Mouse (Mus musculus): Measurements from ENCODE around the gene Dclre1b. TPM values are rescaled to one million over a fixed set of nuclear protein-coding genes. Genes with fewer than 3 reads are reported as not detected.
"Not testable (repeated sequence)": the region's sequence is repeated elsewhere in the genome, so short reads cannot be mapped to it uniquely, and the experiment has no call there.

Dclre1b gene
- total RNA-seq, 1 experiment from 2014 or later: 17.2 TPM

DNA sequence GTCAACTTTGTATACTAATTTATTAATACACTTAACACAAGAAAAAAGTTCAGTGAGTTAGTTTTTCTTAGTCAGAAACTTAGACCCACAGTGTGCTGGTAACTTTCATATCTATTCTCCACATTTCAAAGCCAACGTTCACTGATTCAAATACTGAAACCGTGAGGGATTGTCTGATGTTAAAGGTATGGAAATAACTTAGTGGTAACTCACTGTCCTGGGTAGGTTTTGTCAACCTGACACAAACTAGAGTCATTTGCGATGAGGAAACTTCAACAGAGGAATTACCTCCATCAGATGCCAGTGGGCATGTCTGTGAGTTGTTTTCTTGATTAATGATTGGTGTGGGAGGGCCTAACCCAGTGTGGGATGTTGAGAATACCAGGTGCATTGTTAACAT, 19.8 kb upstream of the Dclre1b start:
- no peak for ATAC-seq (replicated peaks; ENCODE audit: low read depth, poor library complexity, severe bottlenecking)

DNA sequence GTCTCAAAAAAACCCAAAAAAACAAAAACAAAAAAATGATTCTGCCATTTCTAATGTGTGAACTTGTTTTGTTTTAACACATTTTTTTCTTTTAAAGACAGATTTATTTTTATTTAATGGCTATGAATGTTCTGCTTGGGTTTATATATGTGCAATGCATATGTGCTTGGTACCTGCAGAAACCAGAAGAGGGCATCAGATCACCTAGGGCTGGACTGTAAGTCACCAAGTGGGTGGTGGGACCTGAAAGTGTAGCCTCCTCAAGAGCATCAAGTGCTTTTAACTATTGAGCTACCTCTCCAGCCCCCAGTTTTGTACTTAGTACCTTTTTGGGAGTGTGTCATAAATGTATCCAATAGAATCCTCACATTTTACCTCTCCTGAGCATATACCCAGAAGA, 18.3 kb upstream of the Dclre1b start:
- no peak for ATAC-seq (replicated peaks; ENCODE audit: low read depth, poor library complexity, severe bottlenecking)

- ATAC-seq (replicated peaks; ENCODE audit: low read depth, poor library complexity, severe bottlenecking): no peak
Observed at GRCm38 (mm10) chr3:103810967-103811366, 1.7 kb upstream of the Dclre1b start.

- ATAC-seq (replicated peaks; ENCODE audit: low read depth, poor library complexity, severe bottlenecking): peak; percentile 42
Observed at GRCm38 (mm10) chr3:103809799-103810150, 531 bp upstream of the Dclre1b start.

DNA sequence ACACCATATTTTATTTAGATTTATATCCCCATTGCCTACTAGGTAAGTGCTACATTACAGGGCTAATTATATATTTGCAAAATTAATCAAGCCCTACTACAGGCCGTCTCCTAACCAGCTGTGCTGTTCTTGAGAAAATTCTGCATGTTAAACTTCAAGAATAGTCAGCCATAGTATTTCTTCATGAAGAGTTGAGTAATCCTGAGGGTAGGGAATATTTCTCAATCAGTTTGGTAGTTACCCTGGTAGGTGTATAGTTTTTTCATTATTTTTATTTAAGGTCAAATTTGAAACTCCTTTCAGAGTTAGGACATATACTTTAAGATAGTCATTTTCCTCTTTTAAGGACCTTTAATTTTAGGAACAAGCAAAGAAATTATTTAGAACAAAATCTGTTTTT, 3.6 kb downstream of the Dclre1b start:
- ATAC-seq (replicated peaks; ENCODE audit: low read depth, poor library complexity, severe bottlenecking): no peak

GRCm38 (mm10) chr3:103802861-103803260, 6.4 kb downstream of the Dclre1b start:
- no peak for ATAC-seq (replicated peaks; ENCODE audit: low read depth, poor library complexity, severe bottlenecking)

GRCm38 (mm10) chr3:103801631-103802531, 7.4 kb downstream of the Dclre1b start:
- ATAC-seq (replicated peaks; ENCODE audit: low read depth, poor library complexity, severe bottlenecking): peak; percentile 67

DNA sequence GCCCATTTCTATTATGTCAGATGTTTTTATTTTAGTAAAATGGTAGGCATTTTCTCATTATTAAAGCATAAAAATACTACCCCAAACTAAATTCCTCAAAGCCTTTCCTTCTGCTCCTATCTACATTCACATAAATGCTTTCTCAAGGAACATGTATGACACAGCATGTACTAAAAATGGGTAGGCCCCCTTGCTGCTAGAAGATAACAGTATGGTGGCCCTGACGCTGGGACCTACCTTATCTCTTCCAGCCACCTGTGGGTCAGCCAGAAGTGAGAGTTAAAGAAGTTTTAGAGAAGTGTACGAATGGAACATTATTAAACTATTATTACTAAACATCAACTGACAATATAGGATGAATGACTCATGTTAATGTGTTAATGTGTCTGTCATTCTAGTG, 9.7 kb downstream of the Dclre1b start:
- peak; percentile 70 for ATAC-seq (replicated peaks; ENCODE audit: low read depth, poor library complexity, severe bottlenecking)

DNA sequence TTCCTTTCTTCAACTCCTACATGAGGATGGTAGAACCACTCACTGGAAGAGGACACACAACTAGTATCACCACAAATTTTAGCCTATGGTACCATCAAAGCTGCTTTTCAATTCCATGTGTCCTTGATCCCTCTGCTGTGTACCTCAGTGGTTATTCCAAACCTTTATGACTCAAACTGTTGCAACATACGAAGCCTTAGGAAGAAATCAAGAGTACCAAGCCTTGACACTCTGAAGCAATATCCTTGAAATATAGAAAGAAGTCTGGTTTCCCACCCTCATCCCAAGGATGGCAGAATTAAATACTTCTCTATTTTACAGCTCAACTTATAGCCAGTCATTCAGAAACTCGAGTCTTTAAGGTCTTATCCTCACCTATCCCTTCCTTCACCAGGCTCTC, 12.9 kb downstream of the Dclre1b start:
- ATAC-seq (replicated peaks; ENCODE audit: low read depth, poor library complexity, severe bottlenecking): no peak

DNA sequence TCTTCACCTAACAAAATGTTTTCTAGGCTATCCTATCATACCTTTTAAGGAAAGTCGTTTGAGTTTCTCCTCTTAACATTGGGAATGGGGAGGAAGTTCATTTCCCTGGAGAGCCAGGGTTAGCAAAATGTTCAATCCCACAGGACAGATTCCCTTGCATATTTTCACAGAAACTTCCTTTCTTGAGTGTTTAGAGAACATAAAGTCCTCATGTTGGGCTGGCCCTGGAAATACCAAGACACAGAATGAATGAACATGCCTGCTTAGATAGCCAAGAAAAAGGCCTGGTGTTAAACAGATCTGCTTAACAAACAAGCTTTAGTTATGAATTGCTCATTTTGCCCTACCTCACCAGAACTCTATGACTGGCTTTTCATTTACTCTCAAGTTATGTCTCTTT, 16.7 kb downstream of the Dclre1b start:
- ATAC-seq (replicated peaks; ENCODE audit: low read depth, poor library complexity, severe bottlenecking): no peak

GRCm38 (mm10) chr3:103792111-103792406, 17.2 kb downstream of the Dclre1b start:
- ATAC-seq (replicated peaks; ENCODE audit: low read depth, poor library complexity, severe bottlenecking): not testable (repeated sequence)

- peak; percentile 87 for ATAC-seq (replicated peaks; ENCODE audit: low read depth, poor library complexity, severe bottlenecking)
Observed at GRCm38 (mm10) chr3:103791230-103792110, 17.8 kb downstream of the Dclre1b start, which contains the start of gene Hipk1. Gene Hipk1 (minus strand): TSS chr3:103791563.

DNA sequence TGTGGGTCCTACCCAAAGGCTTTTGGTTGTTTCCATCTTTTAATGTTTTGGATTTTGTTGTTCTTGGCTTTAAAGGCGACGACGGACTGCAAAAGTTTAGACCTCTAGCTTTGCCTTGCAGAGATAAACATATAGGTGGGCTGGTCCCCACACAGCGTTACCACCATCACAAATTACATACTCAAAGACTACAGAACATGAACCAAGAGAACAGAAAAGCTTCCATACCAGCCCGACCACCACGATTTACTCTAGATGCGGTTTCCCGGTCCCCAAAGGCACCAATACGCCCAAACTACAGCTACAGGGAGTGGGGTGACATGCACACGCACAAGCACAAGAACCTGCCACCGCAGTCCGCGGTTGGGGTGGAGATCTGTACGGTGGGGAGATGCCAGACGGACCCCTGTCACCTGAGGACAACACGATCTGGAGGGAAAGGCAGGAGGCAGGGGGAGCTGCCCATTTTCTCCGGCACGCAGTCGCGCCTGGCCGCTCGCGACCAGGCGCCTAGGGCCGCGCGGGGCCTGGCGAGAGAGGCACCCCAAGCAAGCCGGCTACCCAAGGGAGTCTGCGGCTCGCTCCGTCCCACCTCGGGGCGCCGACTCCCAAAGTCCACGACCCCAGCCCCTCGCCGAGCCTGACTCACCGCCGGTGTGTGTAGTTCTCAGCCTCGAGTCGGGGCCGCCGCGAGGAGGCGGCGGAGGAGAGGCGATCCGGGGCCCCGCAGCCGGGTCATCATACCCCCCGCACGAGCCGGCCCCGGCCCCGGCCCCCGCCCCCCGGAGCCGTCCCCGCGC, 18.7 kb downstream of the Dclre1b start:
- 0 out of 2 replicates have a peak, but pooled peaks have one; percentile 6 for ATAC-seq (replicated peaks; ENCODE audit: low read depth, poor library complexity, severe bottlenecking)

DNA sequence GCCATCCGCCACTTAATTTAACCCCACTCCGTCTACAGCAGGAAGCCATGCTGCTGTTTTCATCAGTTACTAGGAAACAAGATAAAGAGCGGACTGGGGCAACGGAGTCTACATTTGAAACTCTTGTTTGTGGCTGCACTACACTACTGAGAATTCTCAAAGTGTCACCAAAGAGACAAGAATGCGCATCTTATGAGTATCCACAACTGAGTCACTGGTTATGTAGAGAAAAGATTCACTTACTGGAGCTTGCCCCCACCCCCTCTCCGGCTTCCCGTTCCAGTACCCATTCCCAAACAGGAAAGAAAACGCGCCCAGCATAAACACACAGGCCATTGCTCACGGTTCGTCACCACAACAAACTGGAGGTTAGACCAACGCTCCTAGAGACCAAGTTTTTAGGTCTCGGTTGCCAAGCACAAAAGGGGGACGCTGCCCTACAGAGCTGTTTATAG, 19.3 kb downstream of the Dclre1b start:
- peak; percentile 58 for ATAC-seq (replicated peaks; ENCODE audit: low read depth, poor library complexity, severe bottlenecking)

DNA sequence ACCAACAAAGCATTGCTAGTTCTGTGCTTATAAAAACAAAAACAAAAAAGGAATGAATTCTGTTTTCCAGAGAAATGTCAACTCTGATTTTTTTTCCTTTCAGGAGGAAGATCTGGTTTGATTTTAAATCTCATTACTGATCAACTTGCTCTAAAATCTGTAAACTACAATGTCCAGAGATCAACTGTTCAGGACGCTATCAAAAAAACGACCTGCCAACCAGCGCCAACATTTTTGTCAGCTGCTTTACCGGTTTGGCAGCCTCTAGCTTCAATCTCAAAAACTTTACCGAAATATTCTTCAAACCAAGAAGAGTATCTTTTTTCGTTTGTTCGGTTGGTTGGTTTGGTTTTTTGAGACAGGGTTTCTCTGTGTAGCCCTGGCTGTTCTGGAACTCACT, 20.1 kb downstream of the Dclre1b start:
- no peak for ATAC-seq (replicated peaks; ENCODE audit: low read depth, poor library complexity, severe bottlenecking)

GRCm38 (mm10) chr3:103787225-103787624, 22.0 kb downstream of the Dclre1b start:
- ATAC-seq (replicated peaks; ENCODE audit: low read depth, poor library complexity, severe bottlenecking): peak; percentile 10; the same call in 1 of the 2 replicates

GRCm38 (mm10) chr3:103782844-103783609, 26.2 kb downstream of the Dclre1b start:
- ATAC-seq (replicated peaks; ENCODE audit: low read depth, poor library complexity, severe bottlenecking): no peak

- no peak for ATAC-seq (replicated peaks; ENCODE audit: low read depth, poor library complexity, severe bottlenecking)
Observed at GRCm38 (mm10) chr3:103780777-103781176, 28.5 kb downstream of the Dclre1b start.

DNA sequence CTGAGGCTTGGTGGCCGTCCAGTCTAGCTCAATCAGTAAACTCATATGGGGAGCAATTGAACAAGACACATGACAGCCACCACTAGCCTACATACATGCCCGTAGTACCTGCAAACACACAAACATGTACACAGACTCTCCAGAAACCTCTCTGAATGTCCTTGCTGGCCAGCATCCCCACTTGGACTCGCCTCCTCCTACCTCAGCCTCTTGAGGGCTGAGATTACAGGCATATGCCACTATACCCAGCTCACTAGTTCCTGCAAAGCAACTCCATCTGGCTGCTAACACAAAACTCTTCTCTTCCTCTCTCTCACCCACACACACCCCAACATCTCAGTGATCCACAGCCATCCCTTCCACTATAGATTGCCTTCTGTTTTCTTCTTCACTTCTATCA, 29.0 kb downstream of the Dclre1b start:
- ATAC-seq (replicated peaks; ENCODE audit: low read depth, poor library complexity, severe bottlenecking): no peak

Measured in common myeloid progenitor, adult 5-6 weeks (primary cell).